Mouse (Mus musculus): ENCODE results near the gene Ldb3. TPM values are rescaled to one million over a fixed set of nuclear protein-coding genes. Genes with fewer than 3 reads are reported as not detected.

Ldb3 gene
- polyA plus RNA-seq, 1 experiment from 2014 or later = 0.79 TPM

DNA sequence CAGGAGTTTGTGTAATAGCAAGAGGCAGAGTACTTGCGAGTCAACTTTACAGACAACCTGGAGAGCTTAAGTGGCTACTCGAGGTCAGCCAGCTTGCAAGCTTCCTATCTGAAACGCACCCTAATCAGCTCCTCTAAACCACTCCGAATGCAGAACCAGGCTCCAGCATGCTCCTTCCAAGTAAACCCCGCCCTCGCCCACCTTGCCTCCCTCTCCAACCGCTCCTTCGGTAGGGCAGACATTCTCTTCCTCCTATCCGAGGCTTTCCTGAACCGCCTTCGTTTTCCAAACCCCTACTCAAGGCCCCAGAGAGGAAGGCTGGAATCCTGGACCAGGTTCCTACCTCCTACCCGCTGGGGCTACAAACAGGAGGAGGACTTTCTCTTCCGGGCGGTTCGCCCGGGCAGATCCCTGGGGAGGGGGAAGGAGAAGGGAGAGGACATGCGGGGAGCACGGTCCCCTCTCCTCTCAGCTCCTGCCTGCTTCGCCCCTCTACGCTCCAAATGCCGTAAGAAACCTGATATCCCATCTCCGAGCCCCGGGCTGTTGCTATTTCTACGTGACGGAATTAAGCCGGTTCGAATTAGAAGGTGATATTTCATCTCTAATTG is 40.0 kb downstream of the Ldb3 start:
- Histone ChIP-seq H3K4me2 (peak overlapping the region; percentile 68), H3K36me3 (ENCODE audit: insufficient read depth) (no peaks in the 10 kb centered on the region), H3K4me1 (ENCODE audit: insufficient read depth) (no peaks in the 10 kb centered on the region; the same call in 1 of the 2 replicates), H3K27ac (ENCODE audit: low read depth) (peak overlapping the region; percentile 83), H3K27me3 (ENCODE audit: insufficient read depth, low read length) (peaks cover 12% of the 10 kb centered on the region; the same call in 1 of the 2 replicates), H3K9ac (peak overlapping the region; percentile 78), H3K4me3 (ENCODE audit: low read depth, low read length) (peak overlapping the region; percentile 73), H3K9me3 (ENCODE audit: low read depth, low read length) (no peaks in the 10 kb centered on the region)
- TF ChIP-seq CTCF (IDR thresholded peaks at IDR 0.05; ENCODE audit: low read depth) = no peak
- under 1% methylated on average over 27 of the region's 27 CpGs for WGBS
- DNase-seq (peak; percentile 70), ATAC-seq (ENCODE audit: insufficient read depth) (peak; percentile 65)

GRCm38 (mm10) chr14:34544545-34544944 is 43.9 kb downstream of the Ldb3 start:
- no peaks in the 10 kb centered on the region for H3K9me3 ChIP-seq (ENCODE audit: low read depth, low read length)
- no peak overlapping the region for H3K27ac ChIP-seq (ENCODE audit: low read depth)
- no peaks in the 10 kb centered on the region; the same call in 1 of the 2 replicates for H3K4me1 ChIP-seq (ENCODE audit: insufficient read depth)
- no peak overlapping the region for H3K9ac ChIP-seq
- H3K36me3 ChIP-seq (ENCODE audit: insufficient read depth) = no peaks in the 10 kb centered on the region
- ATAC-seq (ENCODE audit: insufficient read depth) (no peak), DNase-seq (no peak)
- TF ChIP-seq CTCF (IDR thresholded peaks at IDR 0.05; ENCODE audit: low read depth) = no peak
- H3K27me3 ChIP-seq (ENCODE audit: insufficient read depth, low read length) = 0 out of 2 replicates have a peak, but pooled peaks cover 9% of the 10 kb centered on the region
- no peak overlapping the region for H3K4me3 ChIP-seq (ENCODE audit: low read depth, low read length)
- no peak overlapping the region for H3K4me2 ChIP-seq
- 57% methylated on average over 2 of the region's 2 CpGs for WGBS

DNA sequence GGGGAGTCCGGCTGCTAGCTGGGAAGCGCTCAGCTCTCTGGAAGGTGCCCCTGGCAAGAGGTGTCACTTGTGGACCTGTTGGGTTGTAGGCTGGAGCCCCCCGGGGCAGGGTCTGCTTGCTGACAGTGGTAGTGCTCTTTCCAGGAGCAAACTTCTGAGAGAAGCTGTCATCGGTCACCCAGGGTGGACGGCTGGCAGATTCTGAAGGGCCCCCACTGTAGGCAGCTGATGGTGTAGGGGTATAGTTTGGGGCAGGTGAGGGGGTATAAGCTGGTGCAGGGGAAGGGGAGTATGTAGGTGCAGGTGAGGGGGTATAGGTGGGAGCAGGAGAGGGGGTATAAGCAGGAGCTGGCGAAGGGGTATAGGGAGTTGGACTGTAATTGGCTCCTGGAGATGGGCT is 44.5 kb downstream of the Ldb3 start:
- no peak overlapping the region for H3K4me3 ChIP-seq (ENCODE audit: low read depth, low read length)
- no peak overlapping the region for H3K9ac ChIP-seq
- no peak overlapping the region for H3K27ac ChIP-seq (ENCODE audit: low read depth)
- 0 out of 2 replicates have a peak, but pooled peaks cover 9% of the 10 kb centered on the region for H3K27me3 ChIP-seq (ENCODE audit: insufficient read depth, low read length)
- DNase-seq = no peak
- ATAC-seq (ENCODE audit: insufficient read depth) = no peak
- H3K4me2 ChIP-seq = no peak overlapping the region
- no peak for TF ChIP-seq CTCF (IDR thresholded peaks at IDR 0.05; ENCODE audit: low read depth)
- no peaks in the 10 kb centered on the region for H3K9me3 ChIP-seq (ENCODE audit: low read depth, low read length)
- H3K36me3 ChIP-seq (ENCODE audit: insufficient read depth) = no peaks in the 10 kb centered on the region
- 77% methylated on average over 6 of the region's 6 CpGs for WGBS
- no peaks in the 10 kb centered on the region; the same call in 1 of the 2 replicates for H3K4me1 ChIP-seq (ENCODE audit: insufficient read depth)

DNA sequence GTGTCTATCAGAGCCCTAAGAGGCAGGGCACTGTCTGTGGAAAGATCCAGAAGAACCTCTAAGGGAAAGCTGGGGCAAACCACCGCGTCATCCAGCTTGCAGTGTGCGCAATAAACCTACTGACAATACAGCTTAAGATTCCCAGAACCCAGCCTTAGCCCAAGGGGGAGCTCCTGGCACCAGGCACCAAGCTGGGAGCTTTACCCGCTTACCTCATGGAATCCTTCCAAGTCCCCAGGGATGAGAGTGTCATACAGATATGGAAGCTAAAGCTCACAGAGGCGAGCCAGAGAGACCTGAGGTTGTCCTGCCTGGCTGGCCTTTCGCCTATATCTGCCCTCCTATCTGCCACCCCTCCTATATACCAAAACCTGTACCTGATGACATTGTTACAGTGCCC is 44.9 kb downstream of the Ldb3 start:
- WGBS = 72% methylated on average over 6 of the region's 6 CpGs
- H3K27me3 ChIP-seq (ENCODE audit: insufficient read depth, low read length) = 0 out of 2 replicates have a peak, but pooled peaks cover 9% of the 10 kb centered on the region
- H3K9me3 ChIP-seq (ENCODE audit: low read depth, low read length) = no peaks in the 10 kb centered on the region
- no peak overlapping the region for H3K9ac ChIP-seq
- no peak overlapping the region for H3K4me2 ChIP-seq
- no peaks in the 10 kb centered on the region for H3K36me3 ChIP-seq (ENCODE audit: insufficient read depth)
- no peak for TF ChIP-seq CTCF (IDR thresholded peaks at IDR 0.05; ENCODE audit: low read depth)
- DNase-seq (no peak), ATAC-seq (ENCODE audit: insufficient read depth) (no peak)
- H3K4me3 ChIP-seq (ENCODE audit: low read depth, low read length) = no peak overlapping the region
- H3K4me1 ChIP-seq (ENCODE audit: insufficient read depth) = no peaks in the 10 kb centered on the region; the same call in 1 of the 2 replicates
- no peak overlapping the region for H3K27ac ChIP-seq (ENCODE audit: low read depth)

DNA sequence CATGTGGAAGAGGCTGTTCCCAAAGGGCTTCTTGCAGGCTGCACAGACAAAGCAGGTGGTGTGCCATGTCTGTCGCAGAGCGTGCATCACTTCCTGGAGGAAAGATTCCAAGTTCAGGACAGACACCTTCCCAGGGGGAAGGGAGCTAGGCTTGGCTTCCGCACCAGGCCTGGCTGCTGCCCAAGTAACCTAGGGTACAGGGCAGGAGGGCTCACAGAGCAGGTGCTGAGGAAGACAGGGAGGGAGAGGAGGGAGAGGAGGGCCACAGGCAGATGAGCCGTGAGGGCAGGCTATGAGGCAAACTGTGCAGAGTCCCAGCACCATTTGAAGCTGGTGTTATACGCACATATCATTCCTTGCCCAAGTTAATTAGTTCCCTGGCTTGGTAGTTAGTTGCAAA is 46.6 kb downstream of the Ldb3 start:
- Histone ChIP-seq H3K27me3 (ENCODE audit: insufficient read depth, low read length) (0 out of 2 replicates have a peak, but pooled peaks cover 5% of the 10 kb centered on the region), H3K27ac (ENCODE audit: low read depth) (no peak overlapping the region), H3K9ac (no peak overlapping the region), H3K36me3 (ENCODE audit: insufficient read depth) (no peaks in the 10 kb centered on the region), H3K4me3 (ENCODE audit: low read depth, low read length) (no peak overlapping the region), H3K9me3 (ENCODE audit: low read depth, low read length) (no peaks in the 10 kb centered on the region), H3K4me1 (ENCODE audit: insufficient read depth) (no peaks in the 10 kb centered on the region), H3K4me2 (no peak overlapping the region)
- no peak for TF ChIP-seq CTCF (IDR thresholded peaks at IDR 0.05; ENCODE audit: low read depth)
- ATAC-seq (ENCODE audit: insufficient read depth) (no peak), DNase-seq (no peak)
- WGBS = 80% methylated on average over 5 of the region's 5 CpGs

DNA sequence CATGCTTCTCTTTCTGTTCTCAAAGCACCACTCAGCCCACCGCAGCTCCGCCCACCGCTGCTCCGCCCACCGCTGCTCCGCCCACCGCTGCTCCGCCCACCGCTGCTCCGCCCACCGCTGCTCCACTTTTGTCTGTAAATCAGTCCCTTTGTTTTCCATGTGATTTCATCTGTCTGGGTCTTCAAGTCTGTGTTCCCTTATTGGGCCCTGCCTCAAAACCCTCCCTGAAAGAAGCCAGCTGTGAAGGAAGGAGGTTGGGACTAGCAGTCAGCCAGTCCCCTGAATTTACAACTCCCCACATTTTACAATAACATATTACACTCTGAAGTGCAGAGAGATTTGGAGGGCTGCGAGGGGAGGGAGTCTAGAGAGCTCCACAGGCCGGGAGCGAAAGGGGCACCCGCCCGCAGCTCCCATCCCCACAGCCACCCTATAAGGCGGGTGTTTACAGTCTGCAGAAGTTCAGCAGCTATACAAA is 47.8 kb downstream of the Ldb3 start:
- TF ChIP-seq CTCF (IDR thresholded peaks at IDR 0.05; ENCODE audit: low read depth) = no peak
- Histone ChIP-seq H3K27ac (ENCODE audit: low read depth) (peak overlapping the region; percentile 61), H3K9me3 (ENCODE audit: low read depth, low read length) (no peaks in the 10 kb centered on the region), H3K4me2 (peak overlapping the region; percentile 37), H3K9ac (0 out of 2 replicates have a peak overlapping the region, but pooled peaks have one; percentile 29), H3K4me1 (ENCODE audit: insufficient read depth) (no peaks in the 10 kb centered on the region), H3K27me3 (ENCODE audit: insufficient read depth, low read length) (0 out of 2 replicates have a peak, but pooled peaks cover 5% of the 10 kb centered on the region), H3K36me3 (ENCODE audit: insufficient read depth) (no peaks in the 10 kb centered on the region), H3K4me3 (ENCODE audit: low read depth, low read length) (no peak overlapping the region)
- ATAC-seq (ENCODE audit: insufficient read depth) (peak; percentile 88), DNase-seq (peak; percentile 76)
- WGBS = 13% methylated on average over 17 of the region's 17 CpGs

- H3K4me2 ChIP-seq = no peak overlapping the region
- H3K4me1 ChIP-seq (ENCODE audit: insufficient read depth) = no peaks in the 10 kb centered on the region
- H3K36me3 ChIP-seq (ENCODE audit: insufficient read depth) = no peaks in the 10 kb centered on the region
- DNase-seq = no peak
- no peaks in the 10 kb centered on the region for H3K9me3 ChIP-seq (ENCODE audit: low read depth, low read length)
- H3K4me3 ChIP-seq (ENCODE audit: low read depth, low read length) = no peak overlapping the region
- ATAC-seq (ENCODE audit: insufficient read depth) = no peak
- 45% methylated on average over 4 of the region's 4 CpGs for WGBS
- 0 out of 2 replicates have a peak overlapping the region, but pooled peaks have one; percentile 20 for H3K27ac ChIP-seq (ENCODE audit: low read depth)
- no peaks in the 10 kb centered on the region for H3K27me3 ChIP-seq (ENCODE audit: insufficient read depth, low read length)
- TF ChIP-seq CTCF (IDR thresholded peaks at IDR 0.05; ENCODE audit: low read depth) = no peak
- H3K9ac ChIP-seq = no peak overlapping the region
Observed at GRCm38 (mm10) chr14:34535883-34536282, 52.6 kb downstream of the Ldb3 start.
